Mouse (Mus musculus): ENCODE measurements at regions not wholly inside any gene's neighbourhood (a gene's known extent, or its start where the extent isn't known, plus 50 kb on each side); places are given as distances from the start of the nearest gene placed in this dataset.

- Histone ChIP-seq H3K79me3 (ENCODE audit: low read depth) (no peaks in the 10 kb centered on the region), H3K36me3 (ENCODE audit: control insufficient read depth, insufficient read depth) (no peaks in the 10 kb centered on the region), H3K27me3 (ENCODE audit: control insufficient read depth, insufficient read depth, insufficient read length) (no peaks in the 10 kb centered on the region), H3ac (ENCODE audit: control insufficient read depth, insufficient read length, low read depth) (no peak overlapping the region), H3K79me2 (ENCODE audit: control insufficient read depth, insufficient read depth) (no peaks in the 10 kb centered on the region), H3K4me3 (ENCODE audit: insufficient read depth, poor library complexity, severe bottlenecking) (no peak overlapping the region)
- TF ChIP-seq CEBPB (IDR thresholded peaks at IDR 0.05; ENCODE audit: low read depth), result no peak
- no peak for TF ChIP-seq CTCF (IDR thresholded peaks at IDR 0.05; ENCODE audit: control insufficient read depth, insufficient read depth, insufficient read length)
- TF ChIP-seq MYOD1 (IDR thresholded peaks at IDR 0.05; ENCODE audit: control insufficient read depth, insufficient read length, low read depth), result no peak
- TF ChIP-seq MYOG (IDR thresholded peaks at IDR 0.05; ENCODE audit: control insufficient read depth, extremely low read depth, insufficient read length), result no peak
- TF ChIP-seq MAX (IDR thresholded peaks at IDR 0.05), result no peak
- TF ChIP-seq FOSL1 (IDR thresholded peaks at IDR 0.05; ENCODE audit: insufficient read depth, low read length, poor library complexity, severe bottlenecking), result no peak
- no peak for TF ChIP-seq USF1 (IDR thresholded peaks at IDR 0.05; ENCODE audit: low read depth)
These were observed 561.6 kb upstream of the Rgs18 start for GRCm38 (mm10) chr1:145336879-145337278.

DNA sequence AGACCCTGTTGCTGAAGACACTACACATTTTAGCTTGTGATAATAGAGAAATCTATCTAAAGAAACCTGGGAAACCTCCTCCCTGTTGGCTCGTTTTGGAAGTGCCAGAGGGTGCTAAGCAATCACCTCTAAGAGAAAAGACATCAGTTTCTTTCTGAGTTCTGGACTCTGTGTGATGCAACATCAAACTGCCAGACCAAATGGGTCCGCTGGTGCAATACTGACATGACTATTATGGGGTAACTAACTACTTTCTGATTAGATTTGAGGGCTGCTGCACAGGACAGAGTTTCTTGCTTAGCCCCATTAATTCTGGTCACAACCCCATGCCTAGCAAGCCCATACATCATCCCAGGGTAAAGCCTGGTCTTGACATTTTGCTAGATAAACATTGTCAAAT, 517.7 kb upstream of the Rgs18 start:
- Histone ChIP-seq H3K4me3 (ENCODE audit: insufficient read depth, poor library complexity, severe bottlenecking) (no peak overlapping the region), H3K79me3 (ENCODE audit: low read depth) (no peaks in the 10 kb centered on the region), H3K27me3 (ENCODE audit: control insufficient read depth, insufficient read depth, insufficient read length) (no peaks in the 10 kb centered on the region), H3K79me2 (ENCODE audit: control insufficient read depth, insufficient read depth) (no peaks in the 10 kb centered on the region), H3ac (ENCODE audit: control insufficient read depth, insufficient read length, low read depth) (no peak overlapping the region), H3K36me3 (ENCODE audit: control insufficient read depth, insufficient read depth) (no peaks in the 10 kb centered on the region)
- TF ChIP-seq USF1 (IDR thresholded peaks at IDR 0.05; ENCODE audit: low read depth) (no peak), FOSL1 (IDR thresholded peaks at IDR 0.05; ENCODE audit: insufficient read depth, low read length, poor library complexity, severe bottlenecking) (no peak), CTCF (IDR thresholded peaks at IDR 0.05; ENCODE audit: control insufficient read depth, insufficient read depth, insufficient read length) (no peak), MYOG (IDR thresholded peaks at IDR 0.05; ENCODE audit: control insufficient read depth, extremely low read depth, insufficient read length) (no peak), CEBPB (IDR thresholded peaks at IDR 0.05; ENCODE audit: low read depth) (no peak), MYOD1 (IDR thresholded peaks at IDR 0.05; ENCODE audit: control insufficient read depth, insufficient read length, low read depth) (no peak)

Data from C2C12 (cell line).